Mouse (Mus musculus): ENCODE data around the gene Atp5j2. TPM values are rescaled to one million over a fixed set of nuclear protein-coding genes. Genes with fewer than 3 reads are reported as not detected.
A peak's percentile ranks its signal among the peaks of the same experiment; 100 is the strongest.

Atp5j2 gene
- total RNA-seq, 2 experiments from 2014 or later = 292 to 295 TPM

GRCm38 (mm10) chr5:145202446-145202845 is 10.6 kb upstream of the Atp5j2 start:
- no peak for DNase-seq (ENCODE audit: low spot score in 2 of 2)

GRCm38 (mm10) chr5:145201321-145201991 is 9.6 kb upstream of the Atp5j2 start, which contains the start of gene Zkscan14:
TSS of gene Zkscan14 (minus strand) at chr5:145201868.
- DNase-seq (ENCODE audit: low spot score in 2 of 2) = peak; percentile 58 to 85

GRCm38 (mm10) chr5:145200387-145200786 is 8.5 kb upstream of the Atp5j2 start:
- DNase-seq (ENCODE audit: low spot score in 2 of 2) = no peak

- DNase-seq (ENCODE audit: low spot score in 2 of 2) = peak; percentile 86 to 93
Measured at GRCm38 (mm10) chr5:145190875-145191798, 725 bp downstream of the Atp5j2 start.

GRCm38 (mm10) chr5:145190373-145190772 is 1.5 kb downstream of the Atp5j2 start:
- no peak for DNase-seq (ENCODE audit: low spot score in 2 of 2)

- DNase-seq (ENCODE audit: low spot score in 2 of 2) = no peak
Measured at GRCm38 (mm10) chr5:145189416-145189815, 2.4 kb downstream of the Atp5j2 start.

- DNase-seq (ENCODE audit: low spot score in 2 of 2) = no peak
Measured at GRCm38 (mm10) chr5:145185244-145185643, 6.6 kb downstream of the Atp5j2 start.

GRCm38 (mm10) chr5:145178461-145178980 is 13.3 kb downstream of the Atp5j2 start:
- no peak for DNase-seq (ENCODE audit: low spot score in 2 of 2)

GRCm38 (mm10) chr5:145167306-145167661 is 24.6 kb downstream of the Atp5j2 start:
- DNase-seq (ENCODE audit: low spot score in 2 of 2) = no peak

- peak; percentile 97 to 99 for DNase-seq (ENCODE audit: low spot score in 2 of 2)
Measured at GRCm38 (mm10) chr5:145166536-145167305, 25.1 kb downstream of the Atp5j2 start, which contains the start of the genes Ptcd1 and Cpsf4. TSS of gene Ptcd1 (minus strand) at chr5:145167108. TSS of gene Cpsf4 (plus strand) at chr5:145167213.

GRCm38 (mm10) chr5:145165184-145165583 is 26.7 kb downstream of the Atp5j2 start:
- DNase-seq (ENCODE audit: low spot score in 2 of 2) = no peak

GRCm38 (mm10) chr5:145164710-145165109 is 27.2 kb downstream of the Atp5j2 start:
- DNase-seq (ENCODE audit: low spot score in 2 of 2) = no peak

GRCm38 (mm10) chr5:145161361-145161760 is 30.5 kb downstream of the Atp5j2 start:
- no peak for DNase-seq (ENCODE audit: low spot score in 2 of 2)

GRCm38 (mm10) chr5:145152690-145153089 is 39.2 kb downstream of the Atp5j2 start:
- no peak for DNase-seq (ENCODE audit: low spot score in 2 of 2)

- no peak for DNase-seq (ENCODE audit: low spot score in 2 of 2)
Measured at GRCm38 (mm10) chr5:145149294-145149693, 42.6 kb downstream of the Atp5j2 start.

GRCm38 (mm10) chr5:145147748-145148147 is 44.1 kb downstream of the Atp5j2 start:
- DNase-seq (ENCODE audit: low spot score in 2 of 2) = no peak

- DNase-seq (ENCODE audit: low spot score in 2 of 2) = no peak
Measured at GRCm38 (mm10) chr5:145140611-145141010, 51.3 kb downstream of the Atp5j2 start.

GRCm38 (mm10) chr5:145139571-145140519 is 52.0 kb downstream of the Atp5j2 start, which contains the start of the genes Pdap1 and Bud31:
TSS of gene Pdap1 (minus strand) at chr5:145140238.
TSS of gene Bud31 (plus strand) at chr5:145140362.
- DNase-seq (ENCODE audit: low spot score in 2 of 2) = peak; percentile 96 to 98

GRCm38 (mm10) chr5:145138836-145139235 is 53.0 kb downstream of the Atp5j2 start:
- no peak for DNase-seq (ENCODE audit: low spot score in 2 of 2)

All from layer of hippocampus, postnatal 14 days (tissue).